Mouse (Mus musculus): Measurements from ENCODE around the gene Lrrc32. TPM values are rescaled to one million over a fixed set of nuclear protein-coding genes. Genes with fewer than 3 reads are reported as not detected.

Lrrc32 gene
- polyA plus RNA-seq, 1 experiment from 2014 or later, result 4.1 TPM

DNA sequence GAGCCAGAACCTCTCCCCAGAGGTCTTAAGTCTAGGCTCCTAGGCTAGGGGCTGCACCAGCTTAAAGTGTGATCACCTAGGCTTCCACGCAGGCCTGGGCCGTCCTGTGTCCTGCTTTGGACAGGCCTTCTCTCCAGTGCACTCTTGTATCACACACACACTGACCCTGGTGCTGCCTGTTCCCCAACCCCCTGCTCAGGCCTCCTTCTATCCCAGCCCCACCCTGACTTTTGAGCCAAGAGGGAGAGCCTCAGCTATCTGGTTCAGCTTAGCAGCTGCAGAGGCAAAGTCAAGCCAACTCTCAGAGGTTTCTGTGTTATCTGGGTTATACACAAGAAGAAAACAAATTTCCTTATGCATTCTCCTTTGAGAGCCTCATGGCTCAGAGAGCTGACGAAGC is 11.4 kb downstream of the Lrrc32 start:
- H3K27ac ChIP-seq (replicated peaks), result no peak overlapping the region
- H3K27me3 ChIP-seq, result no peaks in the 10 kb centered on the region
- H3K4me2 ChIP-seq (replicated peaks), result no peak overlapping the region
- no peak overlapping the region for H3K9ac ChIP-seq (replicated peaks)
- no peak overlapping the region for H3K4me3 ChIP-seq
- 93% methylated on average over 3 of the region's 3 CpGs for WGBS
- H3K36me3 ChIP-seq, result no peaks in the 10 kb centered on the region
- H3K4me1 ChIP-seq, result peaks cover 21% of the 10 kb centered on the region
- no peaks in the 10 kb centered on the region for H3K9me3 ChIP-seq
- no peak for ATAC-seq (ENCODE audit: low FRiP score, low read depth)

DNA sequence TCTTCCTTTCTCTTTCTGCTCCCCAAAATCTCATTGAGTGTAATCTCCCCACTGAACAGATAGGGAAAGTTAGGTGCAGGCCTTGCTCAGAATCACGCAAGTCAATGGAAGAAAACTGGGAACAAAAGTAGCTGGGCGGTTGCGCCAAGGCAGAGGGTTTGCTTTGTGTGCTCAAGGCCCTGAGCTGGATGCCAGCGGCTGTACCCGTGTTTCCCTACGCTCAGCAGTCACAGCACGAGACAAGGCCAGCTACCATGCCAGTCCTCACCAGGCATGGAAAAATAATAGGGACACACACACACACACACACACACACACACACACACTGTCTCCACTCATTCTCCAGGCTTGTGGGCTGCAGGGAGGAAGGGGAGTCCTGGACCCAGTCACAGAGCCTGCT is 12.0 kb downstream of the Lrrc32 start:
- Histone ChIP-seq H3K9me3 (no peaks in the 10 kb centered on the region), H3K9ac (replicated peaks) (no peak overlapping the region), H3K4me1 (peaks cover 21% of the 10 kb centered on the region), H3K27me3 (no peaks in the 10 kb centered on the region), H3K4me2 (replicated peaks) (no peak overlapping the region), H3K4me3 (no peak overlapping the region), H3K27ac (replicated peaks) (no peak overlapping the region), H3K36me3 (no peaks in the 10 kb centered on the region)
- no peak for ATAC-seq (ENCODE audit: low FRiP score, low read depth)
- WGBS, result 92% methylated on average over 7 of the region's 7 CpGs

DNA sequence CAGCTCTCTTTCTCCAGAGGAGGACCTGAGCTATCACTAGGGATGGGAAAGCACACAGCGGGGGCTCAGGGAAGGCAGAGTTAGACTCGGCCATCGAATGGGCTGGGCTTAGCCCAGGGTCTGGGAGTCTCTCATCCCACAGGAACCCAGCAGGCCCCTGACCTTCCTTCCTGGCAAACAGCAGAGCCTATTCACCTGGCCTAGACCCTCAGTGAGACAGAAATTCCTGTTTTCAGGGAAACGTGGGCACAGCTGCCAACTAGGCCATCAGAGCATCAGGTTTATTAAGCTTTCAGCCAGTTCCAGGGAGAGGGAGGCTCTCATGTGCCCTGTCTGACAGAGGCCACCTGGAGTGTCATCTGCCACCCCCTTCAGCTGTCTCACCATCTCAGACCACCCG is 13.8 kb downstream of the Lrrc32 start:
- H3K4me1 ChIP-seq, result peaks cover 16% of the 10 kb centered on the region
- 20% methylated on average over 5 of the region's 5 CpGs for WGBS
- no peak overlapping the region for H3K9ac ChIP-seq (replicated peaks)
- no peaks in the 10 kb centered on the region for H3K36me3 ChIP-seq
- no peak overlapping the region for H3K27ac ChIP-seq (replicated peaks)
- no peaks in the 10 kb centered on the region for H3K9me3 ChIP-seq
- ATAC-seq (ENCODE audit: low FRiP score, low read depth), result no peak
- no peak overlapping the region for H3K4me3 ChIP-seq
- no peaks in the 10 kb centered on the region for H3K27me3 ChIP-seq
- H3K4me2 ChIP-seq (replicated peaks), result no peak overlapping the region

DNA sequence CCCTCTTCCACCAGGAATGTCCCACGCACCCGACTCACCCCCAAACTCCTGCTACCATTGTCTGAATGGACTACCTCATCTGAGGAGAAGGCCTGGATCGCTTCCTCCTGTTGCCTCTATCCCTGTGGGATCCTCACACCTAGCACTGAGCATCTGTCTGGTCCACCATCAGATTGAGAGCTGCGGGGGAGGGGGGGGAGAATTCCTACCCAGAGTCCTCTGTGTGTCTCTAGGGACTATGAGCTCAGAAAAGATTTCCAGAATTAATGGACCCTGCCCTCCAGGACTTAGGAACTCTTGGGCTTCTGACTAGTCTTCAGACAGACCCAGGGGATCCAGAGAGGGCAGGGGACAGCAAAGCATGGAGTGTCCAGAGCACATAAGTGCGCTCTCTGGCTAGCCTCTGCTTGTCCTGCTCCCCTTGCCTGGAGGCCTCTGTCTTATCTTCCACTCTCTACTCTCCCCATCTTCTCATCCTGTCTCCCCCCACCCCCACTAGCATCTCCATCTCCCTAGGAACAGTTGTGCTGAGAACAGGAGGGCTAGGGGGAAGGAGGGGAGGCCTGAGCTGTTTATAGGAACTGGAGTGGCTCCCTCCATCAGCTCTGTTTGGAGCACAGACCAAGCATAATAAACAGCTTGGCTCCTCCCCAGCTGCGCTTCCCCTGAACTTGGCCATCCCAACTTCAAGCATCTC is 15.0 kb downstream of the Lrrc32 start:
- H3K27ac ChIP-seq (replicated peaks), result no peak overlapping the region
- WGBS, result 76% methylated on average over 6 of the region's 6 CpGs

DNA sequence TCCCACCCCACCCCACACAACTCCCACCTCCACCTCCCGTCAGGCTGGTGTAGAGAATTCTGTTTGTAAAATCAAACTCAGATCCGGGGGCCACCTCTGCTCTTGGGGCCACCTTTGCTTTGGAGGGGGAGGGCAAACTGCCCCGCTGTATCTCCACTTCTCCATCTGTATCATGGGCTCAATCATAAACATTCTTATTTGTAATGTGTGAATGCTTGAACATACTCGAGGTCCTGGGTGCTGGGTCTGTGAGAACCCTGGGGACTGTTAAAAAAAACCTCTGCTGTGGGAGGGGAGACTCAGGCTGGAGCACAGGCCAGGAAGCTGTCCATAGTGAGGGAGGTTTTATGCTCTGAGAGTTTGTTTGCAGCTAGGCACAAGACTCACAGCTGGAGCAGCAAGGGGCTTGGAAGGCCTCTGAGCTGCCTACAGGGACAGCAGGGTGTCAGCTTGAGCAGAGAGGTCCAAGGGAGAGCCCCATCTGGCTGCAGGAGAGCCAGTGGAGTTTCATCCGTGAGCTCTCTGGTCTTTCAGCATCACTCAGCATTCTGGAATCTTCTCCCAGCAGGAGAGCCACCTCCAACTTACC is 15.7 kb downstream of the Lrrc32 start:
- Histone ChIP-seq H3K4me2 (replicated peaks) (no peak overlapping the region), H3K27ac (replicated peaks) (no peak overlapping the region), H3K4me1 (peaks cover 16% of the 10 kb centered on the region), H3K4me3 (no peak overlapping the region), H3K9me3 (no peaks in the 10 kb centered on the region), H3K27me3 (no peaks in the 10 kb centered on the region), H3K9ac (replicated peaks) (no peak overlapping the region), H3K36me3 (no peaks in the 10 kb centered on the region)
- 36% methylated on average over 5 of the region's 5 CpGs for WGBS
- no peak for ATAC-seq (ENCODE audit: low FRiP score, low read depth)

More for the DNA sequence above, 15.0 kb downstream of the Lrrc32 start:
- Histone ChIP-seq H3K4me1 (peaks cover 16% of the 10 kb centered on the region), H3K4me3 (no peak overlapping the region), H3K9me3 (no peaks in the 10 kb centered on the region), H3K36me3 (no peaks in the 10 kb centered on the region), H3K27me3 (no peaks in the 10 kb centered on the region), H3K4me2 (replicated peaks) (no peak overlapping the region), H3K9ac (replicated peaks) (no peak overlapping the region)
- 0 out of 2 replicates have a peak, but pooled peaks have one; percentile 19 for ATAC-seq (ENCODE audit: low FRiP score, low read depth)

DNA sequence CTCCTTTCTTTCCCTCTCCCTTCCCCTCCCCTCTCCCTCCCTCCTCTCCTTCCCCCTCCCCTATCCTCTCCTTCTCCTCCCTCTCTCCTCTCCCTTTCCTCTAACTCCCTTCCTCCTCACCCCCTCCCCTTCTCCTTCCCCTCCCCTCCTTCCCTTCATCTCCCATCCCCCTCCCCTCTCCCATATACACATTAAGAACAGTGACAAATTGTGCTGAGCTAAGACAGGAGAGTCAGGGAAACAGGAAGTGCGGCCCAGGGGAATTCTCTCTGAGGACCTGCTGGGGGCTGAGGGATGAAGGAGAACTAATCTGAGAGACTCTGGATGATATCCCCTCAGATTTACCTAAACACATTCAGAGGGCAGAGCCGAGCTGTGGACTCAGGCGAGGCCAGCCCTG is 16.6 kb downstream of the Lrrc32 start:
- Histone ChIP-seq H3K4me2 (replicated peaks) (no peak overlapping the region), H3K4me1 (peaks cover 16% of the 10 kb centered on the region), H3K27ac (replicated peaks) (no peak overlapping the region), H3K27me3 (no peaks in the 10 kb centered on the region), H3K9ac (replicated peaks) (no peak overlapping the region), H3K9me3 (no peaks in the 10 kb centered on the region), H3K4me3 (no peak overlapping the region), H3K36me3 (no peaks in the 10 kb centered on the region)
- whole genome bisulfite sequencing, result 16% methylated on average over 3 of the region's 3 CpGs
- no peak for ATAC-seq (ENCODE audit: low FRiP score, low read depth)

DNA sequence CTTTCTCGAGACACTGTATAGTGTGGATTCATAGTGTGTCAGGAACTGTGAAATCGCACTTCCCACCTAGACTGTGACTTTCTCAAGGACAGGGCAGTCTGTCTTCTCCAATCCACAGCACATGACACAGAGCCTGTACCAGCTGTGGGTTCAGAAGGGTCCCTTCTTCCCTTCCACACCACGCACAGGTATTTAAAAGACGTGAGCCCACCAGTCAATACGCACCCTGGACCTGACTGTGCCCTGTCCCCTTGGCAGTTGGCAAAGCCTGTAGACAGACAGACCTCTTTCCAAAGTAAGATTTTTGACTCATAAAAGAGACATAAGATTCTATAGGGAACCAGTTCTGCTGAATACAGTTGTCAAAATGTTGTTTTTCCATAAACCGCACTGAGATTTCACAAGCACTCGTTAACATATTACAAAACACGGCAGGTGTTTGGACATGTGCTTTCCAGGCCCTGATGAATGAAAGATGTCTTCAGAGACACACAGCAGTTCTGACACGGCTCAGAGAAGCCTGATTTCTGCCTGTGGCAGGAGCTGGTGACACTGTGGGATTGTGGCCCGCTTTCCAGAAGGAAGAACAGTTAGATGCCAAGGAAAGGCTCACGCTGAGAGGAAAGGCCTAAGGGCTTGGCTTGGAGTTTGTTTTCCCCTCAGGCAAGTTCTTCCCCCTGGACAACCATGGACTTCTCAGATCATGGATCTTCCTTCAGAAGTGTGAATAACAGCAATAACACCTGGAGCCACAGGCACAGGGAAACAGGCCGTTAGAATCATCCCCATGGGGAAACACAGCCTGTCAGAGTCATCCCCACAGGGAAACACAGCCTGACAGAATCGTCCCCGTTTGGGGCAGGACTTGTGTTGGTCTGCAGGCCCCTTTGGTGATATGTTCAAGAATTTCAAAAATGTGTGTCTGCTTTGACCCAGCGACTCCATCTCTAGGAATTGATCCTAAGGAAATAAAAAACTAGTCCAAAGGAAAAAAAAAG is 22.2 kb downstream of the Lrrc32 start:
- 81% methylated on average over 15 of the region's 15 CpGs for whole genome bisulfite sequencing

DNA sequence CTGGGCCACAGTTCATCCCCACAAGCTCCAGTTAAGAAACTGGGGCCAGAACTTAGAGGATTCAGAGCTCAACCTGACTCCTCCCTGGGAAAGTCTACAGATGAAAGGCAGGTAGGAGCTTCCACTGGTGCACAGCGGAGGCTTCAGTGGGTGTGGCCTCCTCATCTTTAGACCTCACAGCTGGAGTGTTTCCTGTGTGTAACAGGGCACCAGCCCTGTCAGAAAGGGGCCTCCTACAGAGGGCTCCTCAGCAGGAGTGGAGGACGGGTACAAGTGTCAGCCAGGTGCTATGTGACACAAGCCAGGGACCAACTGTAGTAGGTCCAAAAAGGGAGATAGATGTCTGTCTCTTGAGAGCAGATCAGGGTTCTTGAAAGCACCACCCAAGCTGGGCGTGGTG is 24.2 kb downstream of the Lrrc32 start:
- H3K4me3 ChIP-seq, result no peak overlapping the region
- no peaks in the 10 kb centered on the region for H3K36me3 ChIP-seq
- ATAC-seq (ENCODE audit: low FRiP score, low read depth), result no peak
- H3K9me3 ChIP-seq, result no peaks in the 10 kb centered on the region
- no peak overlapping the region for H3K27ac ChIP-seq (replicated peaks)
- H3K27me3 ChIP-seq, result no peaks in the 10 kb centered on the region
- no peak overlapping the region for H3K4me2 ChIP-seq (replicated peaks)
- no peak overlapping the region for H3K9ac ChIP-seq (replicated peaks)
- WGBS, result 65% methylated on average over 3 of the region's 3 CpGs
- no peaks in the 10 kb centered on the region for H3K4me1 ChIP-seq

More for the DNA sequence above, 22.2 kb downstream of the Lrrc32 start:
- Histone ChIP-seq H3K9ac (replicated peaks) (no peak overlapping the region), H3K4me3 (no peak overlapping the region), H3K4me2 (replicated peaks) (no peak overlapping the region), H3K9me3 (no peaks in the 10 kb centered on the region), H3K36me3 (no peaks in the 10 kb centered on the region), H3K27me3 (no peaks in the 10 kb centered on the region), H3K27ac (replicated peaks) (no peak overlapping the region), H3K4me1 (no peaks in the 10 kb centered on the region)
- ATAC-seq (ENCODE audit: low FRiP score, low read depth), result no peak

DNA sequence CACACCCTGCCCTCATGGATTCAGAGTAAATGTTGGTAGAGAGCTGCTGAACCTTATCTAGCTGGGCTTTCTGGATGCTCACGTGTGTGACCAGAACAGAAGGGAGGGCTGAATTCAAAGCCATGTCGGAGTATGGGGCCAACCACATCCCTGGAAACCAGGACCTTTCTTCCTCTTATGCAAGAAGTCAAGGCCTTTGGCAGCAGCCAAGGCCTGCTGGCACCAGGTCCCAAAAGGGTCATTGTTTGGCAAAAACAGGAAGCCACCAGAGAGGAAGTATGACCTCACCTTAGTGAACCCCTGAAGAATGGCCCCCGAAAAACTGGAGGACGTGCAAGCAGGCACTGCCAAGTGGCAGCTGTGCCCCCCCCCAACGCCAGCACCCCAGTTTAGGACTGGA is 33.5 kb downstream of the Lrrc32 start:
- no peak overlapping the region for H3K4me2 ChIP-seq (replicated peaks)
- no peak for ATAC-seq (ENCODE audit: low FRiP score, low read depth)
- H3K4me1 ChIP-seq, result peaks cover 3% of the 10 kb centered on the region; the same call in 1 of the 2 replicates
- H3K9ac ChIP-seq (replicated peaks), result no peak overlapping the region
- no peak overlapping the region for H3K4me3 ChIP-seq
- H3K27me3 ChIP-seq, result no peaks in the 10 kb centered on the region; the same call in 1 of the 2 replicates
- H3K27ac ChIP-seq (replicated peaks), result no peak overlapping the region
- 89% methylated on average over 5 of the region's 5 CpGs for WGBS
- H3K9me3 ChIP-seq, result no peaks in the 10 kb centered on the region
- no peaks in the 10 kb centered on the region for H3K36me3 ChIP-seq

DNA sequence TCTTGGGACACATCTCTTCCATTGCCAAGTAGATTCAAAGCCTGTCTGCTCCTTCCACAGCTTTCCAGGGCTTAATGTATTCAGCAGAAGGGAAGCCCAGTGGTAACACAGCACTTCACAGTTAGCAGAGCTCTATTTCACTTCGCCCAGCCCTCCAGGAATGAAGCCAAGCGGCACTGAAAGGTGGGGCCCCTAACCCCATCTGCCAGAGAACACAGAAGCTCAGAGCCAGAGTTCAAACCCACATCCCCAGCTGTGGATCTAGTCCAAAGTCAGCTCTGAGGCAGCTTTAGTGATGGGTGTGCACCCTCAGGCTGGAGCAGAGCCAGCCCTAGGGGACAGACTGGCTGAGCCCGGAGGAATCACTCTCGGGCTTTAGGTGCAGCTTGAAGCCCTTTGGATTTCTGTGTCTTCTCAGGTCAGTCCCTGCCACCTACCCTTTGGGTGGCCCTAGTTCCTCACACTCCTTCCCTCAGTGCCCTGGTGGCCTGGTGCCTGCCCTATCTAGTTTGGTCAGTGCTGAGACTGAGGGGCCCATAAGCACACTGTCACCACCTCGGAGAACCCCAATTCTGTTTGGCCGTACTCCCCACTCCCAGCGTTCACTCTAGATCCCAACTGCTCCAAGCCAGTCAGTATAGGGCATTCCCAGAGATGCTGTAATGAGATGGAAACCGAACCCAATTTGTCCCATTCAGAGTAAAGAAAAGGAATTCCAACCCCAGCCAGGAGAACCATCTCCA is 34.2 kb downstream of the Lrrc32 start:
- no peaks in the 10 kb centered on the region; the same call in 1 of the 2 replicates for H3K27me3 ChIP-seq
- peaks cover 3% of the 10 kb centered on the region; the same call in 1 of the 2 replicates for H3K4me1 ChIP-seq
- no peak overlapping the region for H3K4me2 ChIP-seq (replicated peaks)
- 87% methylated on average over 8 of the region's 8 CpGs for WGBS
- no peak overlapping the region for H3K27ac ChIP-seq (replicated peaks)
- no peaks in the 10 kb centered on the region for H3K36me3 ChIP-seq
- no peaks in the 10 kb centered on the region for H3K9me3 ChIP-seq
- ATAC-seq (ENCODE audit: low FRiP score, low read depth), result no peak
- no peak overlapping the region for H3K4me3 ChIP-seq
- H3K9ac ChIP-seq (replicated peaks), result no peak overlapping the region

DNA sequence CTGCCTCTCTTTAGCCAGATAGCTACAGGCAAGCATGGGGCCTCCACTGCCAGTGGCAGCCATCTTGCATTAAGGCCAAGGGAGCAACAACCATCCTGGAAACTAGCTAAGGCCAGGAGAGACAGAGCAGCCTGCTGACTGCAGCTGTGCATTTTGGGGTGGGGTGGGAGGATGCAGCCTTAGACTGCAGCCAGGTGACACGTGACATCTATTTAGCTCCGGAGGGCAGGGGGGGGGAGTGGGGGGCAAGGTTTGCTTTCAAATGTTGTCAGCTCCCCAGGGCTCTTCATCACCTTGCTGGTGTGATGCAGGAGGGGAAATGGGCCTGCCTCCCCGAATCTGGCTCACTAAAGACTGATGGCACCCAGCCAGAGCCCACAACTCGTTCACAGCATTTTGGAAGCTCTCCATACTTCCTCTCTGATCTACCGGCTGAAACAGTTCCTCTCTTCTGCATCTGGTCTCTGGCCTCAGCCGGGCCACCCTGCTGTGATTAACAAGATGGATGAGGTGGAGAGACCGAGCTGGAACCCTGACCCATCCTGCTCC is 34.8 kb downstream of the Lrrc32 start:
- WGBS, result 20% methylated on average over 7 of the region's 7 CpGs
- H3K9me3 ChIP-seq, result no peaks in the 10 kb centered on the region
- H3K4me2 ChIP-seq (replicated peaks), result no peak overlapping the region
- no peaks in the 10 kb centered on the region for H3K36me3 ChIP-seq
- H3K4me3 ChIP-seq, result no peak overlapping the region
- H3K27me3 ChIP-seq, result no peaks in the 10 kb centered on the region; the same call in 1 of the 2 replicates
- no peak for ATAC-seq (ENCODE audit: low FRiP score, low read depth)
- H3K9ac ChIP-seq (replicated peaks), result no peak overlapping the region
- peaks cover 3% of the 10 kb centered on the region; the same call in 1 of the 2 replicates for H3K4me1 ChIP-seq
- H3K27ac ChIP-seq (replicated peaks), result no peak overlapping the region
